Mouse (Mus musculus): ENCODE data around the gene Myoc.

Myoc gene

DNA sequence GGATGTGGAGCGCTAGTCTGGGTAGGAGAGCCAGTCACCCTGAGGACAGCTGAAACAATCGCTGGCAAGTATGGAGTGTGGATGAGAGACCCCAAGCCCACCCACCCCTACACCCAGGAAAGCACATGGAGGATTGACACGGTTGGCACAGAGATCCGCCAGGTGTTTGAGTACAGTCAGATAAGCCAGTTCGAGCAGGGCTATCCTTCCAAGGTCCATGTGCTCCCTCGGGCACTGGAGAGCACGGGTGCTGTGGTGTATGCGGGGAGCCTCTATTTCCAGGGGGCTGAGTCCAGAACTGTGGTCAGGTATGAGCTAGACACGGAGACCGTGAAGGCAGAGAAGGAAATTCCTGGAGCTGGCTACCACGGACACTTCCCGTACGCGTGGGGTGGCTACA, 9.5 kb downstream of the Myoc start:
- CTCF ChIA-PET = no interaction called here

DNA sequence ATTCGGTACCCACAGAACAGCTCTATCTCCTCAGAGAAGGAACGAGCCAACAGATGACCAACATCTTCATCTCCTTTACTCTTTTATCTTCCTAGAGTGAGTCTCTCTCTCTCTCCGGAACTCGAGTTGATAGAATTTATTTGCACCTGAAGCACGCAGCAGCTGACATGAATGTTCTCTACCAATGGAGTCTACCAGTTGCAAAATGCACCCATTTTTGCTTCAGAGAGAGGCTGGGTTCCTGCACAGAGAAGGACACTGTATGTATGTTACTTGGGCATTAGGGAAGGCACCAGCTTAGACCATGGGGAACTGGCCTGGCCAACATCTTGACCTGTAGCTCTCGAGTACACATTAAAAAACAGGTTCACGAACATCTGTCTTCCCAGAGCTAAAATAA, 19.2 kb downstream of the Myoc start, which contains the start of gene Myocos:
Myocos (minus strand) TSS at position 101 of the 400 bp plus-strand sequence.
- CTCF ChIA-PET = interaction anchor here (1.0 kb wide), 1 partner anchor 96 kb away, joined by 3 read pairs; no protein-coding TSS in a partner anchor

DNA sequence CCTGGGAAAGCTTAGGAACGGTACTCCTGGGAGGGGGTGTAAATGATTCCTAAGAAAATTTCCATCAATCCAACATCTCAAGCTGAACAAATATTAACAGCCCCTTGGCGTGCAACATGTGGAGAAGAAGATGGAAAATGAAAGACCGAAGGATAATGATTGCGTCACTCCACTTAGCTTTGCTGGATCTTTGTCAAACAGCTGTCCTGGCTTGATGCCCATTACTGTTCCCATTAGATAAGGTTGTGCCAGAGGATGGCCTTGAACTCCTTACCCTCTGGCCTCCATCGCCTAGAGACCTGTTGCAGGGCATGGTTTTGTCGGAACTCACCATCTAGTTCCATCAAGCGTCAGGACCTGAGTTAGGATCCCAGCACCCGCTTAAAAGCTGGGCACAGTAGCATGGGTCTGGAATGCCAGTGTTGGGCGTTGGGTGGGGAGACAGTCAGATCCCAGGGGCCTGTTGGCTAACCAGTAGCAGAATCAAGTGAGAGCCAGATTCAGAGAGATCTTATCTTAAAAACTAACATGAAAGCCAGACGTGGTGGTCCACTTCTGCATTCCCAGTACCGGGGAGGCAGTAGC, 21.4 kb downstream of the Myoc start:
- CTCF ChIA-PET = no interaction called here

DNA sequence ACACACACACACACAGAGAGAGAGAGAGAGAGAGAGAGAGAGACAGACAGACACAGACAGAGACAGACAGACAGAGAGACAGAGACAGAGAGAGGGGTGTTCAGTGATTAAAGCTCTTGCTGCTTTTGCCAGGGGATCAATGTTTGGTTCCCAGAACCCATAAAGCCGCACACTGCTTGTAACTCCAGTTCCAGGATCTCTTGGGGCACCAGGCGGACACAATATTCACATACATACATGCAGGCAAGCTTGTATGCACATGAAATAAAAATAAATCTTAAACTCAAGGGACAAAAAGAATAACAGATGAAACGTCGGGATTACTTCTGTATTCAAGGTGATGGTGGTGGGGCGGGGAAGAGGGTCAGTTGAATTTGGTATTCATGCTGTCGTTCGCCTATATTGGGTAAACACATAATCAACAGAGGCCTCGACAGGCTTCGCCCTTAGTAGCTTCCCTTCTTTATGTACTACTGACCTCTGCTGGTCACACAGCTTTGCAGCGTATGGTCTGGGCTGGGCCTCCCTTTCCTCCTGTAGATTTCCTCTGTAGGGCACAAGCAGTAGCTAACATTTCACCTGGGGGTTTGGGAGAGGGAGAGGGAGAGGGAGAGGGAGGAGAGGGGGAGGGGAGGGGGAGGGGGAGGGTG, 26.0 kb downstream of the Myoc start:
- CTCF ChIA-PET = no interaction called here

GRCm38 (mm10) chr1:162665486-162666174, 26.7 kb downstream of the Myoc start:
- CTCF ChIA-PET = no interaction called here

GRCm38 (mm10) chr1:162693721-162694120, 54.8 kb downstream of the Myoc start:
- CTCF ChIA-PET = no interaction called here

DNA sequence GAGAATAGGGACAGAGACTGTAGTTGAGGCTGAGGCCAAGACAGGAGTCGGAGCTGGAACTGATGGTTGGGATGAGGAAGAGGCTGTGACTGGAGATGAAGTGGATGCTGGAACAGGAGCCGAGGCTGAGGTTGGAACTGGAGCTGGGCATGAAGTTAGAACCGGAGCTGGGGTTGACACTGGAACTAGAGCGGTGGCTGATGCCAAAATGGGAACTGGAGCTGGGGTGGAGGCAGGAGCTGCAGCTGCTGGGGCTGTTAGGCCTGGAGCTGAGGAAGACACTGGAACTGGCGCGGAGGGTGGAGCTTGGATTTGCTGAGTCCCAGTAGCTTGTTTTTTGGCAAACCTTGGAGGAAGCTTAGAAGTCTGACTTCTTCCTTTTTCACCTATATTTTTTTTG, 58.9 kb downstream of the Myoc start:
- CTCF ChIA-PET = interaction anchor here (0.6 kb wide), 1 partner anchor 859 kb away, joined by 6 read pairs; no protein-coding TSS in a partner anchor
